Mouse (Mus musculus) midbrain, embryonic 15.5 days (tissue): ENCODE measurements at regions not wholly inside any gene's neighbourhood (a gene's known extent, or its start where the extent isn't known, plus 50 kb on each side); places are given as distances from the start of the nearest gene placed in this dataset.
"Not testable (repeated sequence)": the region's sequence is repeated elsewhere in the genome, so short reads cannot be mapped to it uniquely, and the experiment has no call there.

ENCODE experiments used
- ATAC-seq: fragments of 200-750 bp; cut with Nextera tagmentation; replicated peaks from 2 replicates; pipeline ENCODE4 v1.8.0; 2017; ENCODE audit warnings: moderate TSS enrichment
- H3K27ac ChIP-seq: fragments of 300-500 bp; sonication (generic); 2 replicates; pipeline ENCODE4 v1.5.1; 2015; ENCODE audit warnings: mild to moderate bottlenecking, inconsistent platforms
- H3K27me3 ChIP-seq: fragments of 300-500 bp; sonication (generic); replicated peaks from 2 replicates; pipeline ENCODE4 v1.6.1; 2015; ENCODE audit warnings: inconsistent platforms
- H3K36me3 ChIP-seq: fragments of 300-500 bp; sonication (generic); replicated peaks from 2 replicates; pipeline ENCODE4 v1.6.1; 2015; ENCODE audit warnings: inconsistent platforms
- H3K4me1 ChIP-seq: fragments of 300-500 bp; sonication (generic); 2 replicates; pipeline ENCODE4 v1.6.1; 2015; ENCODE audit warnings: inconsistent platforms
- H3K4me2 ChIP-seq: fragments of 300-500 bp; sonication (generic); 2 replicates; pipeline ENCODE4 v1.6.1; 2015; ENCODE audit warnings: inconsistent platforms, mild to moderate bottlenecking, moderate library complexity
- H3K4me3 ChIP-seq: fragments of 300-500 bp; sonication (generic); 2 replicates; pipeline ENCODE4 v1.5.1; 2015; ENCODE audit warnings: mild to moderate bottlenecking, inconsistent platforms
- H3K9ac ChIP-seq: fragments of 300-500 bp; sonication (generic); 2 replicates; pipeline ENCODE4 v1.6.1; 2015; ENCODE audit warnings: mild to moderate bottlenecking, inconsistent platforms
- H3K9me3 ChIP-seq: fragments of 300-500 bp; sonication (generic); 2 replicates; pipeline ENCODE4 v1.6.1; 2016; ENCODE audit warnings: inconsistent platforms
- WGBS: fragments of 180-500 bp; shearing (Covaris S2); methylation state at CpG from one replicate; pipeline ENCODE4 v1.1.7; 2015; ENCODE audit warnings: mixed read lengths; 5-methylcytosine and 5-hydroxymethylcytosine counted together

DNA sequence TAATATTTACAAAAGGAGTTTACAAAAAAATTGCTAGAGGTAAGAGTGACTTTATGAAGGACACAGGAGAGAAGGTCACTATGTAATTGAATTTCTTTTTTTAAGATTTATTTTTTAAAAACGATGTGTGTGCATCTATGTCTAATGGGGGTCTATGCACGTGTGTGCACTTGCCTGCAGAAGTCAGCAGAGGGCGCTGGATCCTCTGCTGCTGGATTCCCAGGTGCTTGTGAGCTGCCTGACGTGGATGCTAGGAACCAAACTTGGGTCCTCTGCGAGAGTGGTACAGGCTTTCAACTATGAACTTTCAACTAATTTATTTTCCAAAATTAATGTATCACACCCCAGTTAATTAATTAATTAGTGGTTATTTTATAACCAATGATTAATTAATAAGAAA, 85.0 kb downstream of the Glrx3 start:
- no peak overlapping the region for H3K9ac ChIP-seq
- H3K27me3 ChIP-seq: no peaks in the 10 kb centered on the region
- no peak overlapping the region for H3K4me3 ChIP-seq
- H3K9me3 ChIP-seq: no peaks in the 10 kb centered on the region
- H3K4me1 ChIP-seq: peaks cover 7% of the 10 kb centered on the region
- H3K27ac ChIP-seq: no peak overlapping the region
- H3K4me2 ChIP-seq: no peak overlapping the region
- WGBS: 85% methylated on average over 5 of the region's 5 CpGs
- no peaks in the 10 kb centered on the region for H3K36me3 ChIP-seq
- no peak for ATAC-seq

- Histone ChIP-seq H3K27ac (no peak overlapping the region), H3K4me2 (no peak overlapping the region), H3K9ac (no peak overlapping the region), H3K36me3 (no peaks in the 10 kb centered on the region), H3K4me1 (no peaks in the 10 kb centered on the region), H3K4me3 (no peak overlapping the region), H3K27me3 (no peaks in the 10 kb centered on the region), H3K9me3 (no peaks in the 10 kb centered on the region)
- ATAC-seq: no peak
- 81% methylated on average over 4 of the region's 4 CpGs for WGBS
Observed at GRCm38 (mm10) chr7:137533476-137533875, 96.1 kb downstream of the Glrx3 start.

- Histone ChIP-seq H3K4me2 (no peak overlapping the region), H3K4me1 (no peaks in the 10 kb centered on the region), H3K36me3 (no peaks in the 10 kb centered on the region), H3K9ac (no peak overlapping the region), H3K27me3 (no peaks in the 10 kb centered on the region), H3K9me3 (no peaks in the 10 kb centered on the region), H3K27ac (no peak overlapping the region), H3K4me3 (no peak overlapping the region)
- ATAC-seq: no peak
- WGBS: 39% methylated on average over 2 of the region's 2 CpGs
Observed at GRCm38 (mm10) chr7:137549991-137550390, 112.6 kb downstream of the Glrx3 start.

- WGBS: 68% methylated on average over 5 of the region's 5 CpGs
- no peak overlapping the region for H3K9ac ChIP-seq
- no peak overlapping the region for H3K4me3 ChIP-seq
- H3K36me3 ChIP-seq: no peaks in the 10 kb centered on the region
- H3K4me2 ChIP-seq: no peak overlapping the region
- no peaks in the 10 kb centered on the region for H3K4me1 ChIP-seq
- no peak for ATAC-seq
- no peaks in the 10 kb centered on the region for H3K27me3 ChIP-seq
- H3K27ac ChIP-seq: no peak overlapping the region
- no peaks in the 10 kb centered on the region for H3K9me3 ChIP-seq
Observed at GRCm38 (mm10) chr7:137552551-137553198, 115.3 kb downstream of the Glrx3 start.

GRCm38 (mm10) chr7:137555481-137555880, 118.1 kb downstream of the Glrx3 start:
- H3K9me3 ChIP-seq: no peaks in the 10 kb centered on the region
- H3K36me3 ChIP-seq: no peaks in the 10 kb centered on the region
- H3K27ac ChIP-seq: no peak overlapping the region
- 38% methylated on average over 2 of the region's 2 CpGs for WGBS
- H3K4me3 ChIP-seq: no peak overlapping the region
- no peaks in the 10 kb centered on the region for H3K4me1 ChIP-seq
- H3K9ac ChIP-seq: no peak overlapping the region
- no peak overlapping the region for H3K4me2 ChIP-seq
- no peaks in the 10 kb centered on the region for H3K27me3 ChIP-seq
- no peak for ATAC-seq

- no peak overlapping the region for H3K9ac ChIP-seq
- H3K4me1 ChIP-seq: no peaks in the 10 kb centered on the region
- 81% methylated on average over 3 of the region's 3 CpGs for WGBS
- no peaks in the 10 kb centered on the region for H3K27me3 ChIP-seq
- no peak overlapping the region for H3K4me3 ChIP-seq
- no peak overlapping the region for H3K4me2 ChIP-seq
- no peaks in the 10 kb centered on the region for H3K9me3 ChIP-seq
- no peak for ATAC-seq
- H3K36me3 ChIP-seq: no peaks in the 10 kb centered on the region
- H3K27ac ChIP-seq: no peak overlapping the region
Observed at GRCm38 (mm10) chr7:137557439-137557838, 120.0 kb downstream of the Glrx3 start.

DNA sequence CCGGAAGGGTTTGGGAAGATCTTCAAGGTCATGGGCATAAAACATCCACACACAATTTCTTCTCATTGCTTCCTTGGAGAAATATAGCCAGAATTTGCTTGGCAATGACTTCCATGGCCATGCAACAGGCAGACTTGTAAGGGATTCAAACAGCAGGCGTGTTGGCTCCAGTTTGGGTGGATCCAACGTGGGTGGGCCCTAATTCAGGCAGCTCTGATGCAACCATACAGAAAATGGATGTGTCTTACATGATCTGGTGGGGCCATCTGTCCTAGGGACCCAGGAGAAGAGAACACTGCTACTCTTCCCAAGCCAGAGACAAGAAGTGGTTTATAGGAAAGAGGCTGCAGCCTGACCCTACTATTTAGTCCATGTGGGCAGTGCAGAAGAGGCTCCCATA, 121.5 kb downstream of the Glrx3 start:
- H3K27ac ChIP-seq: no peak overlapping the region
- no peak for ATAC-seq
- no peaks in the 10 kb centered on the region for H3K27me3 ChIP-seq
- H3K9me3 ChIP-seq: no peaks in the 10 kb centered on the region
- H3K36me3 ChIP-seq: no peaks in the 10 kb centered on the region
- WGBS: 91% methylated on average over 3 of the region's 3 CpGs
- H3K9ac ChIP-seq: no peak overlapping the region
- no peak overlapping the region for H3K4me2 ChIP-seq
- H3K4me3 ChIP-seq: no peak overlapping the region
- H3K4me1 ChIP-seq: no peaks in the 10 kb centered on the region

GRCm38 (mm10) chr7:137570199-137570598, 132.8 kb downstream of the Glrx3 start:
- H3K4me1 ChIP-seq: no peaks in the 10 kb centered on the region
- H3K9ac ChIP-seq: no peak overlapping the region
- no peak overlapping the region for H3K4me2 ChIP-seq
- 86% methylated on average over 2 of the region's 2 CpGs for WGBS
- ATAC-seq: no peak
- H3K27me3 ChIP-seq: no peaks in the 10 kb centered on the region
- H3K27ac ChIP-seq: no peak overlapping the region
- H3K4me3 ChIP-seq: no peak overlapping the region
- H3K9me3 ChIP-seq: no peaks in the 10 kb centered on the region
- no peaks in the 10 kb centered on the region for H3K36me3 ChIP-seq

GRCm38 (mm10) chr7:137575491-137575890, 138.1 kb downstream of the Glrx3 start:
- Histone ChIP-seq H3K27me3 (no peaks in the 10 kb centered on the region), H3K9me3 (no peaks in the 10 kb centered on the region), H3K9ac (no peak overlapping the region), H3K36me3 (no peaks in the 10 kb centered on the region), H3K4me2 (no peak overlapping the region), H3K4me3 (no peak overlapping the region), H3K27ac (no peak overlapping the region), H3K4me1 (no peaks in the 10 kb centered on the region)
- 82% methylated on average over 3 of the region's 3 CpGs for WGBS
- ATAC-seq: no peak

DNA sequence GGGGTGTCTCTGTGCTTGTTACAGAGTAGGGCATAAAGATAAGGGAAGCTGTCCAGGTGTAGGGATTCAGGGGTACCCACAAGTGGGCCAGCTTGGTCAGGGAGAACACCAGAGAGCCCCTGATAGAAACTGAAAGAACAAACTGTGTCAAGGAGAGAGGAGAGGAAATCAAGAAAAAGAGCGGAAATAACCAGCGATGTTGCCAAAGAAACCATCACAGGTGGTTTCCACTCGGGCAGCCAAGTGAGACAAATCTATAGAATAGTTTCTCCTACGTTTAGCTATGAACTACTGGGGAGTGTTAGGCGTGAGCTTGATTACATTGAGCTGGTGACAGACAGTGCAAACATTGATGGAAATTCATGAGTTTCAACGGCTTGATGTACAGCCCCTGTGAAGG, 138.8 kb downstream of the Glrx3 start:
- ATAC-seq: no peak
- Histone ChIP-seq H3K4me1 (no peaks in the 10 kb centered on the region), H3K27ac (no peak overlapping the region), H3K9me3 (no peaks in the 10 kb centered on the region), H3K36me3 (no peaks in the 10 kb centered on the region), H3K4me3 (no peak overlapping the region), H3K27me3 (no peaks in the 10 kb centered on the region), H3K4me2 (no peak overlapping the region), H3K9ac (no peak overlapping the region)
- 50% methylated on average over 6 of the region's 6 CpGs for WGBS

GRCm38 (mm10) chr7:137583556-137583955, 146.1 kb downstream of the Glrx3 start:
- Histone ChIP-seq H3K9me3 (no peaks in the 10 kb centered on the region), H3K4me2 (no peak overlapping the region), H3K27me3 (no peaks in the 10 kb centered on the region), H3K27ac (no peak overlapping the region), H3K36me3 (no peaks in the 10 kb centered on the region), H3K4me1 (no peaks in the 10 kb centered on the region), H3K4me3 (no peak overlapping the region), H3K9ac (no peak overlapping the region)
- 90% methylated on average over 2 of the region's 2 CpGs for WGBS
- no peak for ATAC-seq

DNA sequence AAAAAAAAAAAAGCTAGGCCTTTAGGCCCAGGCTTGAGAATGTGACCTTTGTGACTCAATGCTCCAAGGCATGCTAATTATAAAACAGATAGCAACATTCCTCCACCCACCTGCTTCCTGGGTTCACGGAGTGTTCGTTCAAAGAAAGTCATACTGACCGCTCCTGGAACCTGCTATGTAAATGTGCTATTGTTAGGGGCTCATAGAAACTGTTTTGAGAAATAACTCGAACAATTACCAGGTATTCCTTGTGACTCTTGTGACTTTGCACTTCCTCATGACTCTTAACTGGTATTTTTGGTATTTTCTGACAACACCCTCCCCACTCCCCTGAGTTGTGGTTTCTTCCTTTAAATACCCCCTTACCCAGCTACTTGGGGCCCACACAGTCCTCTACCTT, 147.5 kb downstream of the Glrx3 start:
- H3K9me3 ChIP-seq, ATAC-seq, H3K27me3 ChIP-seq, H3K4me2 ChIP-seq, H3K9ac ChIP-seq, H3K4me1 ChIP-seq, H3K36me3 ChIP-seq, H3K4me3 ChIP-seq, H3K27ac ChIP-seq: not testable (repeated sequence)
- WGBS: 80% methylated on average over 4 of the region's 4 CpGs

GRCm38 (mm10) chr7:137593570-137593969, 156.2 kb downstream of the Glrx3 start:
- WGBS: 76% methylated on average over 8 of the region's 8 CpGs
- ATAC-seq: no peak
- Histone ChIP-seq H3K27me3 (no peaks in the 10 kb centered on the region), H3K4me2 (no peak overlapping the region), H3K27ac (no peak overlapping the region), H3K9ac (no peak overlapping the region), H3K4me3 (no peak overlapping the region), H3K36me3 (no peaks in the 10 kb centered on the region), H3K9me3 (no peaks in the 10 kb centered on the region), H3K4me1 (no peaks in the 10 kb centered on the region)
